Mouse (Mus musculus): ENCODE data around the gene Pex11b.
A peak's percentile ranks its signal among the peaks of the same experiment; 100 is the strongest.
"Not testable (repeated sequence)": the region's sequence is repeated elsewhere in the genome, so short reads cannot be mapped to it uniquely, and the experiment has no call there.

The Pex11b gene

DNA sequence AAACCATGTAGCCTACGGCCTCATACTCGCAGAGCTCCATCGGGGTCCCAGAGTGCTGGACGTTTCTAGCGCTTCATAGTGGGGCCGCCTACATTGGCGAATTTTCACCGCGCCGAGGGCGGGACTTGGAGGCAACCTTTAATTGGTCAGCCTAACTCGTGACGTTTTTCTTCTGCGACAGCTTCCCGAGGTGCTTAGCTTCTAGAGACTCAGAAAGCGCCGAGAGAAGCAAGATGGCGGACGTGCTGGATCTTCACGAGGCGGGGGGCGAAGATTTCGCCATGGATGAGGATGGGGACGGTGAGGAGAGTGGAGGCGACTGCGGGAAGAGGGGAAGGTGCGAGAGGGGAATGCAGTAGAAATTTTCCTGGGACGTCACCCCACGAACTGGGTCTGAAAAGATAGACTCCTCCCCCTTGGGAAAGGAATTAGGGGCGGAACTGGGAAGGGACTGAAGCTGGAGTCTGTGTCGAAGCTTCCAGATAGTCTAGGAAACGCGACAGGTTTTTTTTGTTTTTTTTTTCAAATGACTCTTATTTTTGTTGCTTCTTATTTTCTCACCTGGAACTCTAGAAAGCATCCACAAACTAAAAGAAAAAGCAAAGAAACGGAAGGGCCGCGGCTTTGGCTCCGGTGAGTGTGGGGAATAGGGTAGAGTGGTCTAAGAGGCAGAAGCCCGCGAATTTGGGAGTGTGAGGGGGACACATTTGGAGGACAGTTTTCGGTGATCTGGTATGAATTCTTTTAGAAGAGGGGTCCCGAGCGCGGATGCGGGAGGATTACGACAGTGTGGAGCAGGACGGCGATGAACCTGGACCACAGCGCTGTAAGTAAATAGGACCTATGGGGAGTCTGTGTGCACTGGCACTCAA, 5.2 kb upstream of the Pex11b start, which contains the start of gene Rbm8a:
Gene Rbm8a, plus strand, starts transcription at position 205 of the 872 bp plus-strand sequence.
- peak; percentile 94 for DNase-seq

GRCm38 (mm10) chr3:96632058-96632457, 3.1 kb upstream of the Pex11b start:
- no peak for DNase-seq

DNA sequence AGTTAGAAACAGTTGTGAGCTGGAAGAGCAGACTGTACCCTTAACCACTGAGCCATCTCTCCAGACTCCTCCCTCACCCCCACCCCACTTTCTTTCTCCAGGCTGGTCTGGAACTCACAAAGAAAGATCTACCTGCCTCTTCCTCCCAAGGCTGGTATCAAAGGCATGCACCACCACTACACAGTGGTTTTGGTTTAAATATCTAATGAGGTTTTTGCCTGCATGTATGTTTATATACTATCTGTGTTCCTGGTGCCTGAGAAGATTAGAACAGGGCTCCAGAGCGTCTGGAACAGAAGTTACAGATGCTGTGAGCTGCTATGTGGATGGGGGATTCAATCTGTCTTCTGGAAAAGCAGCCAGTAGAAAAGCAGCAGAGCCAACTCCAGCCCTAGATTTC, 1.2 kb upstream of the Pex11b start:
- no peak for DNase-seq

DNA sequence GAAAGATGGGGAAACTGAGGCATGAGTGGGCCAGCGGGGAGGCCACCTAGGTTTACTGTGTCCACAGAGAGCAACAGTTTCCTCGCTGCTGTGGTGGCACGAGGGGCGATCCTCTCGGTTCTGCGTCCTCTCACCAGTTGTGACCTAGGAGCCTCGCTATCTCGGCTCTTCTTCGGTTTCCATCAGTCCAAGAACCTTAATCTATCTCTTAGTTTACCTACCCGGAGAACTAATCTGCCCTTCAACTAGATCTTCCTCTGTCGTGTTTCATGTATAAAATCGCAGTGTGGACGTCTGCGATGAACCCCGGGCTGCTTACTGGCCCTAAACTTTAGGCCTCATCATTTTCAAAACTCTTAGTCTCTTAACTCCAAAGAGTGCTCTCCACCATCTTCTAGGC, 730 bp downstream of the Pex11b start:
- no peak for DNase-seq

GRCm38 (mm10) chr3:96636448-96636847, 1.3 kb downstream of the Pex11b start:
- no peak for DNase-seq

GRCm38 (mm10) chr3:96639219-96639618, 4.0 kb downstream of the Pex11b start:
- peak; percentile 78 for DNase-seq

GRCm38 (mm10) chr3:96645018-96645649, 10.0 kb downstream of the Pex11b start, which contains the start of gene Itga10:
Gene Itga10, plus strand, starts transcription at chr3:96645584.
- peak; percentile 15 for DNase-seq

DNA sequence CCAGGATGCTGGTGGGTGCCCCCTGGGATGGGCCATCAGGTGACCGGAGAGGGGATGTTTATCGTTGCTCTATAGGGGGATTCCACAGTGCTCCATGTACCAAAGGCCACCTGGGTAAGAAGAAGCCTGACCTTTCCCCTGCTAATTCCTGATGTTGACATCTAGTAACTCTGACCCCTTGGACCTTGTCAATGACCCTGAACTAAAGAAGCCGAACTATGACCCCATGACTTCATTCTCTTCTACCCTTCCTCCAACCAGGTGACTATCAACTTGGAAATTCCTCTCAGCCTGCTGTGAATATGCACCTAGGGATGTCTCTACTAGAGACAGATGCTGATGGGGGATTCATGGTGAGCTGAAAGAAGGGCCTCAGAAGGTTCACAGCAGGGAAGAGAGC, 12.2 kb downstream of the Pex11b start:
- no peak for DNase-seq

DNA sequence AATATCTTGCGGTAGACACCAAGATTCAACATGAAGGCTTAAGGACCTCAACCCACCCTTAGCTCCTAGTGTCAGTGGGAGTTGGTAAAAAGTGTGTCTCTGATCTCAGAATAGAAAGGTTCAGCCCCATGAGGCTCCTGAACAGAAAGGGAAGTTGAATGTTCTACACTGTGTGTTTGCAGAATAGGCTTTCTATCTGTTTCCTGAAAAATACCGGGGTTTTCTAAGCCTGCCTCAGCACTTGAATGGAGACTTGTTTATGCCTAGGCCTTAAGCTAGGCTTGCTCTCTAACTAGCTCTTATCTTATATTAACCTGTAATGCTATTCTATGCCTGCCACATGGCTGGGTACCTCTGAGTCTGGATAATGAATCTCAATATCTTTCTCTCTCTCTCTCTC, 25.7 kb downstream of the Pex11b start:
- no peak for DNase-seq

DNA sequence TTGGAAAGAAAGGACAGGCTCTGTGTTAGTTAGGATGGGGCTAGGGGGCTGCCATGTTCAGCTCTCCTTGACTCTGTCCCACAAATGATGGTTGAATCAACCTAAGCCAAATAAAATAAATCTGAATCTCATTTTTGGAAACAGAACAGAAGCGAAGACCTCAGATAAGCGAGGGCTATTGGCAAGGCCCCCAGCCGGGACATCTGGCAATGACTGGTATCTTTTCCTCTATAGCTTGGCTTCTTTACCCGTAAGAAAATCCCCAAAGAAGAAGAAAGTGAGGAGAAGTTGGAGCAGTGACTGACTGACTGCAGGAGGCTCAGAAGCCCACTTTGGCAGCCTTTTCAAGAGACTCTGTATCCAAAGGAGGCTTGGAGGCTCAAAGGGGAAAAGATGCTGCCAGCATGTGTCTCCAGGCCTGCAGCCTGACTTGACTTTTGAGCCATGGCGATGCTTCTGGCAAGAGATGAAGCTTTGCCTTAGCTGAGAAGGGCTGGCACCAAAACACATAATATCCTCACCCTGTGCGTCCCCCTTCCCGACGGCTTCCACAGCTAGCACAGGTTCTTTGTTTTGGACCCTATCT, 27.6 kb downstream of the Pex11b start:
- DNase-seq, result no peak

- DNase-seq, result peak; percentile 67
These were observed 28.5 kb downstream of the Pex11b start for GRCm38 (mm10) chr3:96663432-96664239.

DNA sequence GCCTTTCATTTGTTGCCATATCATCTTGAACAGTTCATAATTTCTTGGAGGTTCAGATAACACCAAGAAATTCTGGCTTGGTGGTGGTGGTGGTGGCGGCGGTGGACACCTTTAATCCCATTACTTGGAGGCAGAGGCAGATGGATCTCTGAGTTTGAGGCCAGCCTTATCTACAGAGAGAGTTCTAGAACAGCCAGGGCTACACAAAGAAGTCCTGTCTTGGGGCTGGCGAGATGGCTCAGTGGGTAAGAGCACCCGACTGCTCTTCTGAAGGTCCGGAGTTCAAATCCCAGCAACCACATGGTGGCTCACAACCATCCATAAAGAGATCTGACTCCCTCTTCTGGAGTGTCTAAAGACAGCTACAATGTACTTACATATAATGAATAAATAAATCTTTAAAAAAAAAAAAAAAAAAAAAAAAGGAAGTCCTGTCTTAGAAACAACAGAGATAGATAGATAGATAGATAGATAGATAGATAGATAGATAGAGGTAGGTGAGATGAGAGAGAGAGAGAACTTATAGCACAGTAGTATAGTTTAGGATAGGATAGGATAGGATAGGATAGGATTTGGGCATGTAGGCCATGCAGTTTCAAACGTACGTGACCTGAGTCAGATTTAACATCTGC, 30.7 kb downstream of the Pex11b start:
- not testable (repeated sequence) for DNase-seq

- no peak for DNase-seq
These were observed 31.7 kb downstream of the Pex11b start for GRCm38 (mm10) chr3:96666916-96667315.

DNA sequence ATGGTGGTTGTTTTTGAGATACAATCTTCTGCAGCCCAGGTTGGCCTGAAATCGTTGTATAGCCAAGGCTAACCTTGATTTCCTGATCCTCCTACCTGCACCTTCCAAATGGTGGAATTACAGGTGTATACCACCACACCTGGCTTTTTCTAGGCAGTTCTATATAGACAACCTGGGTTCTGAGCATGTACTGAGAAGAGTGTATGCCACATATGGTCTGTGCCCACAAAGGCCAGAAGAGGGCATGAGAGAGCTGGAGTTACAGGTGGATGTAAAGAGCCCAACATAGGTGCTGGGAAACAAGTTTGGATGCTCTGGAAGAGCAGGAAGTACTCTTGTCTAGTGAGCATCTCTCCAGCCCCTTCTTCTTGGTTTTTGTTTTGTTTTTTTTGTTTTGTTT, 32.1 kb downstream of the Pex11b start:
- DNase-seq, result peak; percentile 34

DNA sequence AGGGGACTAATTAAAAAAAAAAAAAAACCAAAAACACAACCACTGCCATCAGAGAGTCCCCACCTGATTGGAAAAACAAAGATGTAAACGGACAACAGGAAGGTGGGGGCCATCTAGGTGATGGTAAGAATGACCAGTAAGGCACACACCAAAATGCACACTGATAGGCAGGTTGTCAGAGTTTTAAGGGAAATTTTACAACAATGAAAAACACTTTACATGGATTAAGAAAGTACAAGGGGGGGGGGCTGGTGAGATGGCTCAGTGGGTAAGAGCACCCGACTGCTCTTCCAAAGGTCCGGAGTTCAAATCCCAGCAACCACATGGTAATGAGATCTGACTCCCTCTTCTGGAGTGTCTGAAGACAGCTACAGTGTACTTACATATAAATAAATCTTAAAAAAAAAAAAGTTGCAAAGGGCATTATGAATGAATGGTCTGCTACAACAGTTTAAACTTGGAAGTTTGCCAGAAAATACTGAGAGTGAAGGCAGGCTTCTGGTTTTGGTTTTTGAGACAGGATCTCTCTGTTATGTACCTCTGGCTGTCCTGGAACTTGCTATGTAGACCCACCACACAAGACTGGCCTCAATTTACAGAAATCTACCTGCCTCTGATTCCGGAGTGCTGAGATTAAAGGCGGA, 33.4 kb downstream of the Pex11b start:
- no peak for DNase-seq

GRCm38 (mm10) chr3:96669727-96670468, 34.7 kb downstream of the Pex11b start, which contains the start of gene Ankrd35:
Gene Ankrd35, plus strand, starts transcription at chr3:96670131.
- peak; percentile 88 for DNase-seq

GRCm38 (mm10) chr3:96671519-96671918, 36.3 kb downstream of the Pex11b start:
- no peak for DNase-seq

- no peak for DNase-seq
These were observed 38.3 kb downstream of the Pex11b start for GRCm38 (mm10) chr3:96673514-96673913.

GRCm38 (mm10) chr3:96674442-96674841, 39.3 kb downstream of the Pex11b start:
- no peak for DNase-seq

DNA sequence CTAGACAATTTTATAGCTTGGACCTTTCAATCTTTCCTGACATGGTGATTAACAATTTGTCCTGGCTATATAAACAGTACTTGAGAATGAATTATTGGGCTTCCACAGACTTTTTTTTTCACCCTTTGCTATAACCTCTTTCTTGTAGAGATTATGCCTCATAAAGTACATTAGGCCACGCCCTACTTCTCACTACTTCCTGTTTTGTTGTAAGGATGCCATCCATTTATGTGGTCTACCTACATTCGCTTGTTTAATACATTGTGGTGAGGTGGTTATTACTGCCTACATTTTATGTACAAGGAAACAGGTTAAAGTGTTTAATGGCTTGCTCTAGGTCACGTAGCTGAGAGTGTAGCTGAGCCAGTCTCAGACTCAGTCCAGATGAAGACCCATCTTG, 40.0 kb downstream of the Pex11b start:
- DNase-seq, result no peak

GRCm38 (mm10) chr3:96675690-96676089, 40.5 kb downstream of the Pex11b start:
- DNase-seq, result no peak

Data from liver (tissue).